Mouse (Mus musculus): ENCODE data around the gene Sf3a2.

The Sf3a2 gene

GRCm38 (mm10) chr10:80775731-80776130 is 22.3 kb upstream of the Sf3a2 start:
- no peak for DNase-seq (ENCODE audit: inconsistent ontology term)

GRCm38 (mm10) chr10:80776358-80776869 is 21.6 kb upstream of the Sf3a2 start:
- peak; percentile 54 for DNase-seq (ENCODE audit: inconsistent ontology term)

- DNase-seq (ENCODE audit: inconsistent ontology term) = peak; percentile 50
Measured at GRCm38 (mm10) chr10:80777123-80777522, 20.9 kb upstream of the Sf3a2 start.

GRCm38 (mm10) chr10:80779565-80779964 is 18.4 kb upstream of the Sf3a2 start:
- no peak for DNase-seq (ENCODE audit: inconsistent ontology term)

GRCm38 (mm10) chr10:80784302-80784701 is 13.7 kb upstream of the Sf3a2 start:
- DNase-seq (ENCODE audit: inconsistent ontology term) = no peak

GRCm38 (mm10) chr10:80784871-80785270 is 13.1 kb upstream of the Sf3a2 start:
- DNase-seq (ENCODE audit: inconsistent ontology term) = no peak

GRCm38 (mm10) chr10:80785963-80786362 is 12.0 kb upstream of the Sf3a2 start:
- no peak for DNase-seq (ENCODE audit: inconsistent ontology term)

- no peak for DNase-seq (ENCODE audit: inconsistent ontology term)
Measured at GRCm38 (mm10) chr10:80787517-80787916, 10.5 kb upstream of the Sf3a2 start.

- DNase-seq (ENCODE audit: inconsistent ontology term) = no peak
Measured at GRCm38 (mm10) chr10:80790761-80791404, 7.1 kb upstream of the Sf3a2 start.

- DNase-seq (ENCODE audit: inconsistent ontology term) = no peak
Measured at GRCm38 (mm10) chr10:80791476-80792174, 6.4 kb upstream of the Sf3a2 start.

- no peak for DNase-seq (ENCODE audit: inconsistent ontology term)
Measured at GRCm38 (mm10) chr10:80792175-80793032, 5.6 kb upstream of the Sf3a2 start.

- DNase-seq (ENCODE audit: inconsistent ontology term) = no peak
Measured at GRCm38 (mm10) chr10:80793033-80793784, 4.8 kb upstream of the Sf3a2 start.

GRCm38 (mm10) chr10:80793803-80794202 is 4.2 kb upstream of the Sf3a2 start:
- no peak for DNase-seq (ENCODE audit: inconsistent ontology term)

- no peak for DNase-seq (ENCODE audit: inconsistent ontology term)
Measured at GRCm38 (mm10) chr10:80794750-80795149, 3.2 kb upstream of the Sf3a2 start.

GRCm38 (mm10) chr10:80796307-80796848 is 1.6 kb upstream of the Sf3a2 start:
- no peak for DNase-seq (ENCODE audit: inconsistent ontology term)

- DNase-seq (ENCODE audit: inconsistent ontology term) = no peak
Measured at GRCm38 (mm10) chr10:80797186-80798149, 530 bp upstream of the Sf3a2 start.

- DNase-seq (ENCODE audit: inconsistent ontology term) = peak; percentile 45
Measured at GRCm38 (mm10) chr10:80799070-80799566, 1.1 kb downstream of the Sf3a2 start.

GRCm38 (mm10) chr10:80802204-80802912 is 4.4 kb downstream of the Sf3a2 start:
- DNase-seq (ENCODE audit: inconsistent ontology term) = no peak

- no peak for DNase-seq (ENCODE audit: inconsistent ontology term)
Measured at GRCm38 (mm10) chr10:80802996-80803395, 5.0 kb downstream of the Sf3a2 start.

Data from Muller cell, postnatal 12 days (primary cell).